In genomic region chr19:56669468-56669867, GRCm38 (mm10) we compare ENCODE assay signal across 21 mouse cellular contexts. TPM values are rescaled to one million over a fixed set of nuclear protein-coding genes. Genes with fewer than 3 reads are reported as not detected.
DNase-seq lines count a peak whose midpoint lies in the region; ATAC-seq and TF ChIP-seq lines count a peak whose summit lies in the region.
"Had no signal": no experiment of that assay in that cellular context is flagged by ENCODE, and none has a peak within 500 bp of the region (broad histone marks: within the 10 kb centered on the region; RNA-seq: fewer than 3 reads in every experiment).

No protein-coding gene starts in this region.

- H3K79me2 ChIP-seq in heart, adult 2 months (replicated peaks; ENCODE audit: control insufficient read depth, insufficient read depth, low read length), result no peaks in the 10 kb centered on the region

- TF ChIP-seq CTCF in heart, adult 2 months (IDR thresholded peaks at IDR 0.05), result no peak
- no peak for TF ChIP-seq CTCF in kidney, adult 2 months (conservative IDR thresholded peaks at IDR 0.05; ENCODE audit: insufficient read depth, insufficient read length, low read depth, low read length)
- TF ChIP-seq CTCF in lung, postnatal 0 days (IDR thresholded peaks at IDR 0.05), result no peak

- no peak for ATAC-seq in lung, postnatal 0 days
- ATAC-seq in heart, embryonic 16.5 days (replicated peaks; ENCODE audit: extremely low read depth, insufficient read depth, low FRiP score), result no peak
- ATAC-seq: CD4-positive, CD25-positive, alpha-beta regulatory T cell, adult 4 months had no signal

- H3K9ac ChIP-seq in heart, adult 2 months (ENCODE audit: low read depth, low read length), result peak overlapping the region; percentile 56
- no peak overlapping the region for H3K9ac ChIP-seq in lung, postnatal 0 days (replicated peaks; ENCODE audit: low read depth)
- peak overlapping the region; percentile 54; the same call in 1 of the 2 replicates for H3K9ac ChIP-seq in heart, embryonic 16.5 days (ENCODE audit: low read length)
- H3K9ac ChIP-seq: hindbrain, embryonic 13.5 days; neural tube, embryonic 13.5 days had no signal

- DNase-seq in heart, adult 2 months, result no peak
- DNase-seq in heart, adult 18-20 months, result no peak
- no peak for DNase-seq in kidney, adult 2 months
- no peak for DNase-seq in kidney, postnatal 25 days
- DNase-seq in lung, postnatal 0 days (ENCODE audit: low spot score), result no peak
- no peak for DNase-seq in lung, postnatal 10 days
- DNase-seq in left cerebral cortex, postnatal 10 days (ENCODE audit: extremely low spot score in 1 of 2, low spot score in 2 of 2), result no peak
- DNase-seq: adrenal gland, postnatal 25 days; cerebellum, adult 11-12 months; cerebellum, postnatal 14 days; left cerebral cortex, postnatal 4 days; liver; midbrain, embryonic 14.5 days; right cerebral cortex, postnatal 14 days; thymus, adult 2 months had no signal

- intact Hi-C loops in heart, adult 2 months (cut with DNase I), result no loop called here
- intact Hi-C loops in left cerebral cortex, postnatal 10 days (cut with DNase I), result no loop called here

- no peaks in the 10 kb centered on the region for H3K9me3 ChIP-seq in lung, postnatal 0 days (ENCODE audit: low read length)
- H3K9me3 ChIP-seq in heart, embryonic 16.5 days (replicated peaks; ENCODE audit: control insufficient read depth, low read length), result no peaks in the 10 kb centered on the region
- H3K9me3 ChIP-seq: G1E; hindbrain, embryonic 13.5 days; neural tube, embryonic 13.5 days had no signal

- H3K36me3 ChIP-seq in heart, adult 2 months (ENCODE audit: control insufficient read depth, insufficient read depth, low read length), result no peaks in the 10 kb centered on the region
- no peaks in the 10 kb centered on the region for H3K36me3 ChIP-seq in kidney, adult 2 months (ENCODE audit: control insufficient read depth, insufficient read depth, low read length)
- no peaks in the 10 kb centered on the region for H3K36me3 ChIP-seq in lung, postnatal 0 days (ENCODE audit: insufficient read depth, low read length)
- no peaks in the 10 kb centered on the region for H3K36me3 ChIP-seq in heart, embryonic 16.5 days (ENCODE audit: control insufficient read depth, insufficient read depth)
- H3K36me3 ChIP-seq: G1E; hindbrain, embryonic 13.5 days; neural tube, embryonic 13.5 days had no signal

- H3K4me3 ChIP-seq in heart, adult 2 months, result 0 out of 2 replicates have a peak overlapping the region, but pooled peaks have one; percentile 22
- H3K4me3 ChIP-seq in kidney, adult 2 months (ENCODE audit: insufficient read depth, low read depth, low read length), result no peak overlapping the region
- H3K4me3 ChIP-seq in lung, postnatal 0 days (ENCODE audit: low read depth, low read length), result no peak overlapping the region
- no peak overlapping the region for H3K4me3 ChIP-seq in heart, embryonic 16.5 days (ENCODE audit: low read length)
- H3K4me3 ChIP-seq: hindbrain, embryonic 13.5 days; neural tube, embryonic 13.5 days had no signal

- no peak for TF ChIP-seq EP300 in heart, adult 2 months (IDR thresholded peaks at IDR 0.05; ENCODE audit: insufficient read depth, low read depth, low read length)
- no peak for TF ChIP-seq EP300 in lung, postnatal 0 days (IDR thresholded peaks at IDR 0.05)

- H3K27ac ChIP-seq in heart, adult 2 months, result peak overlapping the region; percentile 84
- H3K27ac ChIP-seq in kidney, adult 2 months (ENCODE audit: insufficient read depth, low read depth, low read length), result peak overlapping the region; percentile 71
- H3K27ac ChIP-seq in lung, postnatal 0 days (ENCODE audit: low read length), result peak overlapping the region; percentile 28
- H3K27ac ChIP-seq in heart, embryonic 16.5 days (ENCODE audit: low read length), result peak overlapping the region; percentile 72
- H3K27ac ChIP-seq: hindbrain, embryonic 13.5 days; neural tube, embryonic 13.5 days had no signal

- WGBS in heart, adult 2 months, result 55% methylated on average over 7 of the region's 7 CpGs
- 65% methylated on average over 7 of the region's 7 CpGs for WGBS in kidney, adult 2 months
- WGBS in lung, postnatal 0 days, result 60% methylated on average over 6 of the region's 7 CpGs
- 61% methylated on average over 7 of the region's 7 CpGs for WGBS in heart, embryonic 16.5 days

- no peaks in the 10 kb centered on the region for H3K27me3 ChIP-seq in heart, adult 2 months (ENCODE audit: control insufficient read depth, insufficient read depth, low read length)
- H3K27me3 ChIP-seq in kidney, adult 2 months (replicated peaks; ENCODE audit: control insufficient read depth, insufficient read depth, low read length), result no peaks in the 10 kb centered on the region
- no peaks in the 10 kb centered on the region for H3K27me3 ChIP-seq in lung, postnatal 0 days (replicated peaks; ENCODE audit: insufficient read depth, low read length)
- no peaks in the 10 kb centered on the region for H3K27me3 ChIP-seq in heart, embryonic 16.5 days (ENCODE audit: control insufficient read depth, insufficient read depth, low read length)
- H3K27me3 ChIP-seq: neural tube, embryonic 13.5 days had no signal

- H3K4me1 ChIP-seq in heart, adult 2 months (ENCODE audit: control insufficient read depth, insufficient read depth, low read length), result peaks cover 2% of the 10 kb centered on the region; the same call in 1 of the 2 replicates
- peaks cover 5% of the 10 kb centered on the region; the same call in 1 of the 2 replicates for H3K4me1 ChIP-seq in kidney, adult 2 months (ENCODE audit: control insufficient read depth, insufficient read depth, low read length)
- no peaks in the 10 kb centered on the region; the same call in 1 of the 2 replicates for H3K4me1 ChIP-seq in lung, postnatal 0 days (ENCODE audit: insufficient read depth, low read depth, low read length)
- H3K4me1 ChIP-seq in heart, embryonic 16.5 days (ENCODE audit: control insufficient read depth, insufficient read depth, low read length), result peaks cover 11% of the 10 kb centered on the region

- H3K4me2 ChIP-seq in lung, postnatal 0 days (replicated peaks; ENCODE audit: low read depth, low read length), result no peak overlapping the region
- peak overlapping the region; percentile 12; the same call in 1 of the 2 replicates for H3K4me2 ChIP-seq in heart, embryonic 16.5 days (ENCODE audit: low read depth, low read length)
- H3K4me2 ChIP-seq: hindbrain, embryonic 13.5 days; neural tube, embryonic 13.5 days had no signal

- TF ChIP-seq POLR2A in heart, adult 2 months (IDR thresholded peaks at IDR 0.05; ENCODE audit: insufficient read depth, low read depth, low read length), result no peak
- TF ChIP-seq POLR2A in kidney, adult 2 months (IDR thresholded peaks at IDR 0.05; ENCODE audit: low read depth, low read length), result no peak

RNA-seq across cellular contexts. Expression of gene Adrb1, which starts 52.5 kb away (rescaled TPM):
- 10 to 100 TPM; 18.0 to 28.4 TPM for total RNA-seq in heart, adult 2 months (2021)
- 18.3 and 20.5 TPM in 2 replicates for polyA plus RNA-seq in heart, adult 2 months (2012; rRNA removed)
- 10 to 100 TPM; 15.6 to 15.8 TPM for total RNA-seq in heart, adult 18-20 months (2021)
- 2.7 and 3.4 TPM in 2 replicates for polyA plus RNA-seq in kidney, adult 2 months (2012; rRNA removed)
- 12.6 and 14.7 TPM in 2 replicates for polyA plus RNA-seq in lung, postnatal 0 days (2015; fragmentation: Nextera tagmentation; extraction: Ambion mirVana)
- 2.7 and 4.2 TPM in 2 replicates for polyA plus RNA-seq in heart, embryonic 16.5 days (2015; fragmentation: Nextera tagmentation; extraction: Ambion mirVana)
- 10 to 100 TPM; 23.4 to 26.9 TPM for total RNA-seq in left cerebral cortex, postnatal 10 days (2021)
- total RNA-seq: gastrocnemius, adult 18-20 months had no signal
- polyA plus RNA-seq: CD4-positive, CD25-positive, alpha-beta regulatory T cell, adult 4 months; G1E had no signal

Comparison
In these comparisons a context has a peak if more than half of its experiments do, and no peak if none do; other contexts are left out.
1. H3K27ac ChIP-seq: peak in every context shown above with its lines; median percentile 84 in heart, adult 2 months; 72 in heart, embryonic 16.5 days; 71 in kidney, adult 2 months; 28 in lung, postnatal 0 days.